Comparison of ENCODE assay signal across 8 mouse cellular contexts in the genomic region with DNA sequence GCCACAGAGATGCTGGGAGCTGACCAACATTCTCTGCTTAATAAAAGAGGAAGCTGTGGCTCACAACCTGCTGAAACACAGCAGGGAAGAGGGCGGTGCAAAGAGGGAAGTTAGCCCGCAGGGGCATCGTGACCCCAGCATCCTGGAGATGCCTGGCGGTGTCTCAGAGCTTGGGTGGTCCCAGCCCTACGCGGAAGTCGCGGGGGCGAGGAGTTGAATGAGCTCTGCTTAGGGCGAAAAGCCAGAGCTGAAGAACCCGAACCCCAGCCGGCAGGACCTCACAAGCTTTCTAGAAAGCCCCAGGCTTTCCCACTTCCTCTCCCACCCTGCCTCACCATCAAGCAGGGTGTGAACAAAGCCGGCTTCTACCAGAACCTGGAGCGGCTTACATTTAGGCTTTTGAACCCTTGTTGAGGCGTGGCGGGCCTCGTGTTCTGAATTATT. TPM values are rescaled to one million over a fixed set of nuclear protein-coding genes. Genes with fewer than 3 reads are reported as not detected.
DNase-seq lines count a peak whose midpoint lies in the region; ATAC-seq and TF ChIP-seq lines count a peak whose summit lies in the region.

No protein-coding gene starts in this region.

- H3K4me3 ChIP-seq in kidney, postnatal 0 days (replicated peaks; ENCODE audit: low read depth, low read length) = peak overlapping the region; percentile 14; the same call in 1 of the 2 replicates
- H3K4me3 ChIP-seq in stomach, embryonic 15.5 days (replicated peaks) = peak overlapping the region; percentile 18

- 5% methylated on average over 17 of the region's 17 CpGs for WGBS in kidney, postnatal 0 days
- 7% methylated on average over 17 of the region's 17 CpGs for WGBS in stomach, embryonic 15.5 days

- peak overlapping the region; percentile 50 for H3K4me2 ChIP-seq in kidney, postnatal 0 days (ENCODE audit: low read length)
- H3K4me2 ChIP-seq in stomach, embryonic 15.5 days = peak overlapping the region; percentile 50

- no peaks in the 10 kb centered on the region for H3K9me3 ChIP-seq in kidney, postnatal 0 days (replicated peaks; ENCODE audit: low read length)
- no peaks in the 10 kb centered on the region for H3K9me3 ChIP-seq in stomach, embryonic 15.5 days

- H3K27ac ChIP-seq in kidney, postnatal 0 days = peak overlapping the region; percentile 77
- peak overlapping the region; percentile 66 for H3K27ac ChIP-seq in stomach, embryonic 15.5 days

- H3K36me3 ChIP-seq in kidney, postnatal 0 days (ENCODE audit: insufficient read depth, low read length) = no peaks in the 10 kb centered on the region
- H3K36me3 ChIP-seq in stomach, embryonic 15.5 days = no peaks in the 10 kb centered on the region

- TF ChIP-seq CTCF in kidney, postnatal 0 days (IDR thresholded peaks at IDR 0.05; ENCODE audit: low read depth) = no peak

- peak overlapping the region; percentile 46 for H3K9ac ChIP-seq in kidney, postnatal 0 days (ENCODE audit: low read depth, low read length)
- no peak overlapping the region for H3K9ac ChIP-seq in stomach, embryonic 15.5 days

- peak; percentile 85 for ATAC-seq in granulocyte monocyte progenitor cell, adult 5-6 weeks (replicated peaks; ENCODE audit: poor library complexity, severe bottlenecking)
- ATAC-seq in kidney, postnatal 0 days (replicated peaks; ENCODE audit: low FRiP score, low read depth) = no peak
- ATAC-seq in stomach, embryonic 15.5 days (ENCODE audit: insufficient read depth, low FRiP score, low read depth) = no peak

- H3K27me3 ChIP-seq in kidney, postnatal 0 days (ENCODE audit: insufficient read depth, low read length) = no peaks in the 10 kb centered on the region
- no peaks in the 10 kb centered on the region for H3K27me3 ChIP-seq in stomach, embryonic 15.5 days (replicated peaks)

- DNase-seq in adrenal gland, postnatal 10 days = peak; percentile 46
- DNase-seq in adrenal gland, postnatal 4 days (ENCODE audit: low spot score in 2 of 2) = no peak
- DNase-seq in WW6 (ENCODE audit: low read depth, low spot score) = peak; percentile 89
- DNase-seq in kidney, postnatal 0 days (ENCODE audit: low spot score) = peak; percentile 68
- peak; percentile 77 to 80 for DNase-seq in lung, postnatal 4 days
- no peak for DNase-seq in cerebellum, postnatal 36 days

- H3K4me1 ChIP-seq in kidney, postnatal 0 days (replicated peaks; ENCODE audit: insufficient read depth, low read length) = peaks cover 8% of the 10 kb centered on the region; the same call in 1 of the 2 replicates
- H3K4me1 ChIP-seq in stomach, embryonic 15.5 days = peaks cover 21% of the 10 kb centered on the region; the same call in 1 of the 2 replicates

RNA-seq across cellular contexts. Expression of a gene that starts 2.3 kb away (rescaled TPM):
- 10 to 100 TPM; 33.2 to 34.6 TPM for total RNA-seq in adrenal gland, postnatal 10 days (2021)
- total RNA-seq in adrenal gland, postnatal 4 days (2021) = 10 to 100 TPM; 41.5 to 50.0 TPM
- total RNA-seq in granulocyte monocyte progenitor cell, adult 5-6 weeks (2014; fragmentation: Nextera tagmentation) = 17.9 and 19.2 TPM in 2 replicates
- 12.8 and 14.1 TPM in 2 replicates for total RNA-seq in granulocyte monocyte progenitor cell, adult 5-6 weeks (2017)
- polyA plus RNA-seq in kidney, postnatal 0 days (2015; fragmentation: Nextera tagmentation; extraction: Ambion mirVana) = 40.8 and 42.5 TPM in 2 replicates
- 39.9 and 43.6 TPM in 2 replicates for polyA plus RNA-seq in stomach, embryonic 15.5 days (2015; fragmentation: Nextera tagmentation; extraction: Ambion mirVana)

RNA-seq across cellular contexts. Expression of a gene that starts 12.6 kb away (rescaled TPM):
- total RNA-seq in adrenal gland, postnatal 10 days (2021) = 10 to 100 TPM; 16.2 to 26.3 TPM
- total RNA-seq in adrenal gland, postnatal 4 days (2021) = 10 to 100 TPM; 19.8 to 26.5 TPM
- total RNA-seq in granulocyte monocyte progenitor cell, adult 5-6 weeks (2014; fragmentation: Nextera tagmentation) = 1.4 TPM in 1 of 2 replicates, not detected in the other
- total RNA-seq in granulocyte monocyte progenitor cell, adult 5-6 weeks (2017) = 1.5 and 2.6 TPM in 2 replicates
- polyA plus RNA-seq in kidney, postnatal 0 days (2015; fragmentation: Nextera tagmentation; extraction: Ambion mirVana) = 28.5 and 30.6 TPM in 2 replicates
- 19.8 and 21.5 TPM in 2 replicates for polyA plus RNA-seq in stomach, embryonic 15.5 days (2015; fragmentation: Nextera tagmentation; extraction: Ambion mirVana)

RNA-seq across cellular contexts. Expression of a gene that starts 12.8 kb away (rescaled TPM):
- 1 to 10 TPM; 1.1 to 3.5 TPM for total RNA-seq in adrenal gland, postnatal 10 days (2021)
- 1 to 10 TPM; 3.5 to 4.1 TPM for total RNA-seq in adrenal gland, postnatal 4 days (2021)
- total RNA-seq in granulocyte monocyte progenitor cell, adult 5-6 weeks (2014; fragmentation: Nextera tagmentation) = 0.81 TPM in 1 of 2 replicates, not detected in the other
- 0.15 TPM in 1 of 2 replicates, not detected in the other for total RNA-seq in granulocyte monocyte progenitor cell, adult 5-6 weeks (2017)
- 1.9 and 2.0 TPM in 2 replicates for polyA plus RNA-seq in kidney, postnatal 0 days (2015; fragmentation: Nextera tagmentation; extraction: Ambion mirVana)
- polyA plus RNA-seq in stomach, embryonic 15.5 days (2015; fragmentation: Nextera tagmentation; extraction: Ambion mirVana) = 3.6 and 4.3 TPM in 2 replicates

RNA-seq across cellular contexts. Expression of a gene that starts 18.5 kb away (rescaled TPM):
- 10 to 100 TPM; 64.2 to 67.9 TPM for total RNA-seq in adrenal gland, postnatal 10 days (2021)
- 10 to 100 TPM; 73.2 to 74.9 TPM for total RNA-seq in adrenal gland, postnatal 4 days (2021)
- 194 and 203 TPM in 2 replicates for total RNA-seq in granulocyte monocyte progenitor cell, adult 5-6 weeks (2014; fragmentation: Nextera tagmentation)
- 141 and 169 TPM in 2 replicates for total RNA-seq in granulocyte monocyte progenitor cell, adult 5-6 weeks (2017)
- 134 and 136 TPM in 2 replicates for polyA plus RNA-seq in kidney, postnatal 0 days (2015; fragmentation: Nextera tagmentation; extraction: Ambion mirVana)
- 153 and 155 TPM in 2 replicates for polyA plus RNA-seq in stomach, embryonic 15.5 days (2015; fragmentation: Nextera tagmentation; extraction: Ambion mirVana)

RNA-seq across cellular contexts. Expression of a gene that starts 31.3 kb away (rescaled TPM):
- 100 to 1,000 TPM; 278 to 298 TPM for total RNA-seq in adrenal gland, postnatal 10 days (2021)
- 100 to 1,000 TPM; 350 to 387 TPM for total RNA-seq in adrenal gland, postnatal 4 days (2021)
- 512 and 539 TPM in 2 replicates for total RNA-seq in granulocyte monocyte progenitor cell, adult 5-6 weeks (2014; fragmentation: Nextera tagmentation)
- 838 and 956 TPM in 2 replicates for total RNA-seq in granulocyte monocyte progenitor cell, adult 5-6 weeks (2017)
- polyA plus RNA-seq in kidney, postnatal 0 days (2015; fragmentation: Nextera tagmentation; extraction: Ambion mirVana) = 293 and 336 TPM in 2 replicates
- 402 and 413 TPM in 2 replicates for polyA plus RNA-seq in stomach, embryonic 15.5 days (2015; fragmentation: Nextera tagmentation; extraction: Ambion mirVana)

Comparison
In these comparisons a context has a peak if more than half of its experiments do, and no peak if none do; other contexts are left out.
1. DNase-seq: peak in adrenal gland, postnatal 10 days (single experiment), WW6 (single experiment), kidney, postnatal 0 days (single experiment) and lung, postnatal 4 days (2 of 2); none in adrenal gland, postnatal 4 days (0 of 2) and cerebellum, postnatal 36 days (0 of 2).
2. RNA of a gene that starts 12.6 kb away (total RNA-seq): 19.8 to 26.5 TPM in adrenal gland, postnatal 4 days and 16.2 to 26.3 TPM in adrenal gland, postnatal 10 days; 1.4 to 2.6 TPM in granulocyte monocyte progenitor cell, adult 5-6 weeks; every median in the first group is over 4 times any median in the second.